Mouse (Mus musculus): ENCODE data around the gene Cdh24.
"Not testable (repeated sequence)": the region's sequence is repeated elsewhere in the genome, so short reads cannot be mapped to it uniquely, and the experiment has no call there.

The Cdh24 gene

GRCm38 (mm10) chr14:54642224-54642944, 1.2 kb upstream of the Cdh24 start:
- DNase-seq, result no peak

DNA sequence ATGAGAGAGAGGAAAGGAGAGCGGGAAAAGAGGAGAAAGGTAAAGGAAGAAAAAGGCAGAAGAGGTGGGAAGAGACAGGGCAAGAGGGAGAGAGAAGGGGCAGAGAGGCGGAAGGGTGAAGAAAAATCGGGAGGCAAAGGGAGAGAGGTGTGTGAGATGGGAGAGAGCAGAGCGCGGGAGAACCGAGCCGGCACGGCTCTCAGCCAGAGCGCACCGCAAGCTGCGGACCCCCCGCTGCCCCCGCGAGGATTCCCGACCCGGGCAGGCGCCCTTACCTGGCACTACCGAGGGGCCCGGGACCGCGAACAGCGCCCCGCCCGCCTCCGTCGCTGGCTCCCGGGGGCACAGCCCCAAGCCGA, 239 bp downstream of the Cdh24 start, which contains the start of gene Gm17606:
Gm17606 (plus strand) TSS at position 7 of the 359 bp plus-strand sequence.
- no peak for DNase-seq

GRCm38 (mm10) chr14:54640121-54640520, 1.0 kb downstream of the Cdh24 start:
- DNase-seq, result no peak

DNA sequence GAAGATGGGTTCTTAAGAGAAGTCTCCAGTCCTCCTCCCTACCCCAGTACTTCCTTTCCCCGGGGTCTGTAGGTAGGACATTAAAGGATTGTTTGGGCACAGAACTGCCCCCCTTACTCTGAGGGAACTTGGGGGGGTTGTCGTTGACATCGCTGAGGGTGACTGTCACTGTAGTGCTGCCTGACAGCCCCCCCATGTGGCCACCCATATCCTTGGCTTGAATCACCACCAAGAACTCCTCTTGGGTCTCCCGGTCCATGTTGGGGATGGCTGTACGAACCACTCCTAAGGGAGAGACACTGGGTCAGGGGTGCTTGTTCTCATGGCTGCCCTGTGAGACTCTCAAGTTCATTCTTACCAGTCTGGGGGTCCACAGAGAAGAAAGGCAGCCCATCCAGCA, 3.0 kb downstream of the Cdh24 start:
- DNase-seq, result no peak

DNA sequence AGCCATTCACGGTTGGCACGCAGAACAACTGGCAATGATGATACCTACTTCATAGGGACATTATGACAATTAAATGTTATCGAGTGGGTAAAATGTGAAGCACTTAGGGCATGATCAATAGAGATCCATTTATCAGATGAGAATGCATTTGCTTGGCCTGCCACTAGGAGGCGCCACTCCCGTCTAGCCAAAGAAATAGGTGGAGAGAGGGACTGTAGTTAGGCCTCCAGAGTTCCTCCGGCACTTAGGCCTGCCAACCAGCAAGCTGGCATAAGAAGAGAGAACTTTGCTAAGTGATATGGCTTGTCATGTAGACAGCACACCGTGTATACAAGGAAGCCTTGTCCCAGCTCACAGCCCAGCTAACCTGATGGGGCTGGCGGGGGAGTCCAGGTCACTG, 4.2 kb downstream of the Cdh24 start:
- peak; percentile 58 for DNase-seq

DNA sequence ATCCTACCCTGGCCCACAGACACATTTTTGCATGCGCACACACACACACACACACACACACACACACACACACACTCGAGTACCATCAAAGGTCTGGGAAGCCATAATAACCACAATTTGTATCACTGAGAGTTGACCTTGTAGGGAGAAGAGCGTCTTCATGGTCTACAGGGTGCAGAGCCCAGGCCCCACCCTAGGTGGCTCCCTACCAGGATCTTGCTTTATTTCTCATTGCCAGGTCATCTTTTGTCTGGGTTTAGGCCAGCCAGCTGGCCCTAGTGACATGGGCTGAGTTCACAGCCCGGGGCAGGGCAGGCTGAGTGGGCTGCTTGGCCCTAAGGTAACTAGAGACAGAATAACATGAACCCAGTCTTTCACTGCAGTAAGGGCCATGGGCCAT, 7.0 kb downstream of the Cdh24 start:
- no peak for DNase-seq

DNA sequence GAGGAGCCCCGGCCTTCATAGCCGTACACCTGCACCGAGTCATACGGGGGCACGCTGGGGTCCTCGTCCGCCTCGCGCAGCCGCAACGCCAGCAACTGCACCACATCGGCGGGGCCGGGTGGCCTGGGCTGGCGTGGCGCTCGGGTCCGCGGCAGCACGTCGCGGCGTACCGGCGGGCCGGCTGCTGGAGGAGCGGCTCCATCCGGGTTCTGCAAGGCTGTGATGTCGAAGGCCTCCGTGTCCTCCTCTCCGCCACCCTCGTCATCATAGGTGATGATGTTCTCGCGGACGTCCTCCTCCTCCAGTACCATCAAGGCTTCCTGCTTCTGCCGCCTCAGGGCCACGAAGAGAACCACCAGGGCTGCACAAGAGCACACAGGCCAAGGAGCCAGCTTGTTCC, 8.9 kb downstream of the Cdh24 start:
- DNase-seq, result no peak

- DNase-seq, result no peak
These were observed 9.9 kb downstream of the Cdh24 start for GRCm38 (mm10) chr14:54631240-54631599.

- DNase-seq, result no peak
These were observed 10.5 kb downstream of the Cdh24 start for GRCm38 (mm10) chr14:54630583-54631239.

GRCm38 (mm10) chr14:54629797-54630196, 11.4 kb downstream of the Cdh24 start:
- no peak for DNase-seq

DNA sequence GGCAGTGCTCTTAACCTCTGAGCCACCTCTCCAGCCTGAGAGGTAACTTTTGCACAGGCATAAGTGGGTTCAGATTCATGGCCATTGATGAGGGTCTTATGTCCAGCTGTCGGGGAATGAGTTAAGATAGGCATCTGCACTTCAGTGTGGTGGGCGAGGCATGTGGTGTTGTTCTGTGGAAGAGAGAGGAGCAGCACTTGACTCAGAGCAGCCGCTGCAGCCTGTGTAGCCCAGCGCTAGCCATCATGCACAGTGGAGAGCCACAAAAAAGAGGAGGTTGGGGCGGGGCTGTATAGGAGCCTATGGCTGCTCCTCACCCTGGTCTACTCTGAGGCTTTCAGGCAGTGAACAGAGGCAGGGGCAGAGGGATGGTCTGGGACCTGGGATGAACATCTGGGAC, 13.1 kb downstream of the Cdh24 start:
- DNase-seq, result no peak

GRCm38 (mm10) chr14:54624976-54625375, 16.2 kb downstream of the Cdh24 start:
- DNase-seq, result no peak

DNA sequence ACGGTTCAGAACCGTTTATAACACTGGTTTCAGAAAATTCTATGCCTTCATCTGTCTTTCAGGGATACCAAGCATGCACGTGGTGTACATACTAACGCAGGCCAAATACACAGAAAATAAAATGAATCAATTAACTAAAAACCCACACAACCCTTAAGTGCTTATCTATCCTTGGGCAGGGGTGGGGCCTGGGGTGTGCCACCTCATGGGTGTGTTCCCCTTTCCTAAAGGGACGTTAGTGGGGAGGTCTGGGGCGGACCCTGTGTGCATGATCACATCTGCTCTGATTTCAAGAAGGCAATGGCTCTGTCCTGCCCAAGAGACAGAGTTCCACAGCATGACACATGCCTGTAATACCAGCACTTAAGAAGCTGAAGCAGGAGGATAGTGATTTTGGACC, 17.8 kb downstream of the Cdh24 start:
- no peak for DNase-seq

DNA sequence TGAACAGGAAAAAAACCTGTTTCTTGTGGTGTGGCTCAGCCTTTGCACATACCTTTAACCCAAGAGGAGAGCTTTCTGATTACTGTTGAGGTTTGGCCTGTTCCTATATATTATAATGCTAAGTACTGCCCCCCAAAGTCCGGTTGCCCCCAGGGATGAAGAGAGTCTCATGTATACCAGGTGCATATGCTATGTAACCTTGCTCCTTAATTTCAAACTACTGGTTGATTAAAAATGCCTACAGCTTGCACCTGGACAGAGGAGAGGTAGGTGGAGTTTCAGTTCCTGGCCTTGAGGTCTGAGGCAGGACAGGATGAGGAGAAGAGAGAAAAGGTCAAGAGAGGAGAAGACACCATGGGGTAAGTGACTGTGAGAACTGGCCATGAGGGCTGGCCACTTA, 20.0 kb downstream of the Cdh24 start, which contains the start of gene Psmb11:
Psmb11 (plus strand) TSS at position 301 of the 400 bp plus-strand sequence.
- no peak for DNase-seq

DNA sequence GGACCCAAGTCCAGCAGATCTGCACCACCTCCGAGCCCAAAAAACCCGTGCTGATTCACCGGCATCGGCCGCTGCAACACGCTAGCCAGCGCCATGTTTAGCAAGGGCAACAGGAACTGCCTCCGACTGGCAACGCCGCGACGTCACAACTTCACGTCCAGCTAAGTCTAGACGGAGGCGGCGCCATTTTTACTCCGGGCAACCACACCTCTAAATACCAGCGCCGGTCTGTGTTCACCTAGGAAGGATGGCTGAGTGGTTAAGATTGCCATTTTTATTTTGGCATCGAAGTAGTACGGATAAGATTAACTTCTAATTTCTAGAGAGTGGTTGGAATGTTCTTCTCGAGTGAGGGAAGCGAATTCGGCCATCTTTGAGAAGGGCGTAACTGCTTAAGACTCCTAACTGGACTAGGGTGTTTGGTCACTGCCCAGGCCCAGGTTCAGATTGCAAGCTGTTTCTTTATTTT, 23.2 kb downstream of the Cdh24 start, which contains the start of gene Psmb5:
Psmb5 (minus strand) TSS at position 126 of the 469 bp plus-strand sequence.
- peak; percentile 91 for DNase-seq

DNA sequence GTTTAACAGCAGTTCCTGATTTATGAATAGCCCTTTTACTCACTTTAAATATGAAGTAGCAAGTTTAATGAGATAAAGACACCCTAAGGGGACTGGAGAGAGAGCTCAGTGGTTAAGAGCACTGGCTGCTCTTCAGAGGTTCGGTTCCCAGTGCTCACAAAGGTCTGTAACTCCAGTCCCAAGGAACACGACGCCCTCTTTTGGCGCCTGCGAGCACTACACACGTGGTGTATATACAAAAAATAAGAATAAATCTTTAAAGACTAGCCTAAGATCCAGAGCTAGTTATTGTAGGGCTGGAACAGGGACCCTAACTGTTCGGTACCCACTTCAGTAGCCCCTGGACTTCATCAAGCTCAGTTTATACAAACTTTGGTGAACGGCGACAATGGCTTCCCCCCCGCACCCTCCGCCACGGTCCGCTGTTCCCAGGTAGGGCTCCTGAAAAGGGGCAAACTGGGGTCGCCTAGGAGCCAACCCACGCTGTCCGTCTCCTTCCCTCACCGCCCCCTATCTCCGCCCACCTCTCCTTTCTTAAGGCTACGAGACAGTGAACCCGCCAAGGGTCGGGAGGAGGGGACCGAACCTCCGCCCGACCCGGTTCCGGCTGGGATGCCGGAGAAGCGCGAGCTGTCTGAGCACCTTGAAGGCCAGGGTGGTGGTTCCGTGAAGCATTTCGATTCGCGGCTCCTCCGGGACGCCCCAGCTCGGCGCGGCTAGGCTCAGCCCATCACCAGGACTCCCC, 23.8 kb downstream of the Cdh24 start:
- peak; percentile 24 for DNase-seq

GRCm38 (mm10) chr14:54616226-54616825, 24.8 kb downstream of the Cdh24 start:
- no peak for DNase-seq

GRCm38 (mm10) chr14:54614130-54614529, 27.0 kb downstream of the Cdh24 start:
- not testable (repeated sequence) for DNase-seq

DNA sequence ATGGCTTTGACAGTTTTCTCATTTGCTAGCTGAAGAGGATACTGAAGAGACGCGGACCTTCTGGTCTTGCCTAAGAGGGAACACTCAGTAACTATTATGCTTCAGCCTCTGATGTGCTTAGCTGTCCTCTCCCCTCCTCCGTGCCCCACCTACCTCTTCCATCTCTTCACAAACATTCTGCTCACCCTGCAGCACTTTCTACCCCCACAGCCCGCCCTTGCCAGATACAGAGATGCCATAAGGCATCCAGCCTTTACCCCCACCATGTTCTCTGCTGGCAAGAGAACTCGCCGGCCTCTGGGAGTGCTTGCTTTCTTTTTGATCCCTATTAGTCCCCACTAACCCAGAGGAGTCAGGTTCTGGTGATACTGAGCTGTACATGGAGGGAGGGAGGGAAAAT, 30.5 kb downstream of the Cdh24 start:
- DNase-seq, result no peak

DNA sequence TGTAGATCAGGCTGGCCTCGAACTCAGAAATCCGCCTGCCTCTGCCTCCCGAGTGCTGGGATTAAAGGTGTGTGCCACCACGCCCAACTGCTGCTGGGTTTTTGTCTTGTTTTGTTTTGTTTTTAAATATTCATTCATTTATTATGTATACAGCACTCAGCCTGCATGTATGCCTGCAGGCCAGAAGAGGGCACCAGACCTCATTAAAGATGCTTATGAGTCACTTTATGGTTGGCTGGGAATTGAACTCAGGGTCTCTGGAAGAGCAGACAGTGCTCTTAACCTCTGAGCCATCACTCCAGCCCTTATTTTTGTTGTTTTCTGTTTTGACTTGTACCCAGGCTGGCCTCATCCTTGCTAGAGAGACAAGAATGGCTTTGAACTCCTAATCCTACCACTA, 31.2 kb downstream of the Cdh24 start:
- peak; percentile 56 for DNase-seq

- DNase-seq, result peak; percentile 50
These were observed 31.9 kb downstream of the Cdh24 start for GRCm38 (mm10) chr14:54609245-54609644.

DNA sequence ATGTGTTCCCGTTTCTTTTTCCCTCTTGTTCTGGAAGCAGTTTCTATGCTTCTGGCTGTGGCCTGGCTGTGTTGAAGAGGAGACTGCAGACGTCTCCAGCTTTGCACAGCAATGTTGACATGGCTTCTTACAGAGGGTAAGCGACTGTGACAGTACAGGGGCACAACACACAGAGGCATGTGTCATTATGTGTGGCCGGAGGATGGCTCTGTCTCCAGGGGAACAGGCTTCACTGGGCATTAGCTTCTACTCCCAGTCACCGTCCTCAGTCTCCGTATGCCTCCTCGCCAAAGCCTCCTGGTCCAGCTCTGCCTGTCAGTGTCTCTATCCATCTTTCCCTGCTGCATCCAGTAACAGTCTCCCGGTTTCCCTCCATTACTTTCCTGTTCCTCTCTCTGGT, 33.9 kb downstream of the Cdh24 start:
- no peak for DNase-seq

DNA sequence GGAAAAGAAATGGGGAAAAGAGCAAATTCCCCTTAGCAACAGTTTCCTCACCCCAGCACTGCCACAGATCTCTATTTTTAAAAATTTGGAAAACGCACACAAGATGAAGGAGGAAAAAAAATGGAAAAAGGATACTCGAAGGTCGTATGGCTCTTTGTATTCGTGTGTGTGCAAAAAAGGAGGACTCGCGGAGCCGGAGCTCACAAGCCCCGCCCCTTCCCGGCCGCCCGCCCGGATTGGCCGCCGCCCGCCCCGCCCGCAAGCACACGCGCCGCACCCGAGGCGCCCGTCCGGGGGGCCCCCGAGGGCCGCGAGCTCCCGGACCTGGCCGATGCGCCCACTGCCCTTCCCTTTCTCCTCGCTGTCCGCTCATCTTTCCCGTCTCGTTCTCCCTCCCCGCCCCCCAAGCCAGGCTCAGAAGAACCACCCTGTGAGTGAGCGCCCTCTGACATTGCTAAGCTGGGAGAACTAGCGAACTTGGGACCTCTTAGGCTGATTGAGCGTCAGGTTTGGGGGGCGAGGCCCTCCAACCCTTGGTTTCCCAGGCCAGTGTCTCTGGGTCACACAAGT, 35.3 kb downstream of the Cdh24 start, which contains the start of gene 4931414P19Rik:
4931414P19Rik (minus strand) TSS at position 242 of the 570 bp plus-strand sequence.
- peak; percentile 89 for DNase-seq

Data from lung, postnatal 10 days (tissue).